Mouse (Mus musculus) kidney, adult 2 months (tissue): ENCODE measurements around the gene Gxylt2. TPM values are rescaled to one million over a fixed set of nuclear protein-coding genes. Genes with fewer than 3 reads are reported as not detected.

Experiments
- DNase-seq: peaks from one replicate; pipeline ENCODE4 v3.0.0; 2021
- H3K27ac ChIP-seq: fragments of 200-500 bp; 2 replicates; pipeline ENCODE4 v1.5.1; 2012; ENCODE audit warnings: low read depth, low read length, control low read depth, inconsistent platforms; ENCODE audit not compliant: insufficient read depth
- H3K27me3 ChIP-seq: fragments of 200-500 bp; replicated peaks from 2 replicates; pipeline ENCODE4 v1.6.1; 2012; ENCODE audit warnings: mild to moderate bottlenecking, moderate library complexity, low read length, inconsistent platforms; ENCODE audit not compliant: control insufficient read depth, insufficient read depth
- H3K36me3 ChIP-seq: fragments of 200-500 bp; 2 replicates; pipeline ENCODE4 v1.6.1; 2012; ENCODE audit warnings: mild to moderate bottlenecking, moderate library complexity, low read length, inconsistent platforms; ENCODE audit not compliant: control insufficient read depth, insufficient read depth
- H3K4me1 ChIP-seq: fragments of 200-500 bp; 2 replicates; pipeline ENCODE4 v1.6.1; 2011; ENCODE audit warnings: low read length; ENCODE audit not compliant: control insufficient read depth, insufficient read depth
- H3K4me3 ChIP-seq: fragments of 200-500 bp; 2 replicates; pipeline ENCODE4 v1.5.1; 2011; ENCODE audit warnings: mild to moderate bottlenecking, low read depth, low read length, control low read depth; ENCODE audit not compliant: insufficient read depth
- CTCF ChIP-seq: fragments of 200-500 bp; conservative IDR thresholded peaks from 2 replicates; pipeline ENCODE4 v1.5.1; 2011; ENCODE audit warnings: low read depth, mild to moderate bottlenecking, control low read depth, low read length, moderate library complexity, mixed read lengths; ENCODE audit not compliant: insufficient read depth, insufficient read length
- POLR2A ChIP-seq: fragments of 200-500 bp; IDR thresholded peaks from one replicate; pipeline ENCODE4 v1.6.1; 2011; ENCODE audit warnings: low read depth, low read length, control low read depth
- WGBS: fragments of 180-500 bp; shearing (Covaris S2); methylation state at CpG from one replicate; pipeline ENCODE4 v1.1.7; 2018; 5-methylcytosine and 5-hydroxymethylcytosine counted together
- polyA plus RNA-seq: library from polyadenylated mRNA; depleted of rRNA; stranded (reverse); fragments of >200 nt; gene quantifications from 2 replicates; pipeline ENCODE4 v1.2.3, GENCODE M21; 2012; rRNA removed

The Gxylt2 gene
- polyA plus RNA-seq, 1 experiment: 0.66 TPM

GRCm38 (mm10) chr6:100845058-100845457 is 140.5 kb downstream of the Gxylt2 start:
- no peak for TF ChIP-seq POLR2A
- TF ChIP-seq CTCF: no peak
- Histone ChIP-seq H3K27ac (no peak overlapping the region), H3K36me3 (no peaks in the 10 kb centered on the region; the same call in none of the 2 replicates), H3K4me3 (no peak overlapping the region), H3K4me1 (0 out of 2 replicates have a peak, but pooled peaks cover 3% of the 10 kb centered on the region), H3K27me3 (no peaks in the 10 kb centered on the region)
- DNase-seq: no peak
- WGBS: 80% methylated on average over 4 of the region's 4 CpGs

- TF ChIP-seq POLR2A (no peak), CTCF (no peak)
- 81% methylated on average over 5 of the region's 5 CpGs for WGBS
- H3K27me3 ChIP-seq: no peaks in the 10 kb centered on the region
- H3K4me3 ChIP-seq: no peak overlapping the region
- 0 out of 2 replicates have a peak, but pooled peaks cover 3% of the 10 kb centered on the region for H3K4me1 ChIP-seq
- DNase-seq: no peak
- no peaks in the 10 kb centered on the region for H3K36me3 ChIP-seq
- no peak overlapping the region for H3K27ac ChIP-seq
These were observed 142.7 kb downstream of the Gxylt2 start for GRCm38 (mm10) chr6:100847264-100847663.

- Histone ChIP-seq H3K27ac (no peak overlapping the region), H3K36me3 (no peaks in the 10 kb centered on the region), H3K4me1 (0 out of 2 replicates have a peak, but pooled peaks cover 3% of the 10 kb centered on the region), H3K27me3 (no peaks in the 10 kb centered on the region), H3K4me3 (no peak overlapping the region)
- WGBS: 78% methylated on average over 9 of the region's 9 CpGs
- no peak for DNase-seq
- TF ChIP-seq CTCF (no peak), POLR2A (no peak)
These were observed 144.3 kb downstream of the Gxylt2 start for GRCm38 (mm10) chr6:100848682-100849375.

- 79% methylated on average over 9 of the region's 9 CpGs for WGBS
- Histone ChIP-seq H3K27ac (no peak overlapping the region), H3K4me1 (0 out of 2 replicates have a peak, but pooled peaks cover 3% of the 10 kb centered on the region), H3K27me3 (no peaks in the 10 kb centered on the region), H3K4me3 (no peak overlapping the region), H3K36me3 (no peaks in the 10 kb centered on the region; the same call in 1 of the 2 replicates)
- TF ChIP-seq CTCF: no peak
- no peak for DNase-seq
These were observed 146.1 kb downstream of the Gxylt2 start for GRCm38 (mm10) chr6:100850671-100851081.

GRCm38 (mm10) chr6:100851083-100851482 is 146.5 kb downstream of the Gxylt2 start:
- WGBS: 74% methylated on average over 5 of the region's 5 CpGs
- H3K27ac ChIP-seq: no peak overlapping the region
- no peaks in the 10 kb centered on the region; the same call in 1 of the 2 replicates for H3K36me3 ChIP-seq
- H3K27me3 ChIP-seq: no peaks in the 10 kb centered on the region
- no peak overlapping the region for H3K4me3 ChIP-seq
- TF ChIP-seq CTCF: no peak
- no peak for TF ChIP-seq POLR2A
- 0 out of 2 replicates have a peak, but pooled peaks cover 3% of the 10 kb centered on the region for H3K4me1 ChIP-seq
- no peak for DNase-seq

Other genes starting within 250 kb of the Gxylt2 start
- gene Shq1, start 33.6 kb upstream of the Gxylt2 start, polyA plus RNA-seq: 4.0 and 4.6 TPM in 2 replicates
- gene Ppp4r2, start 128.9 kb downstream of the Gxylt2 start, polyA plus RNA-seq: 12.4 and 14.7 TPM in 2 replicates